Mouse (Mus musculus): ENCODE results near the gene Ryr2. TPM values are rescaled to one million over a fixed set of nuclear protein-coding genes. Genes with fewer than 3 reads are reported as not detected.
"Not testable (repeated sequence)": the region's sequence is repeated elsewhere in the genome, so short reads cannot be mapped to it uniquely, and the experiment has no call there.

Gene Ryr2
- polyA plus RNA-seq, 1 experiment from 2014 or later = 0.80 TPM

DNA sequence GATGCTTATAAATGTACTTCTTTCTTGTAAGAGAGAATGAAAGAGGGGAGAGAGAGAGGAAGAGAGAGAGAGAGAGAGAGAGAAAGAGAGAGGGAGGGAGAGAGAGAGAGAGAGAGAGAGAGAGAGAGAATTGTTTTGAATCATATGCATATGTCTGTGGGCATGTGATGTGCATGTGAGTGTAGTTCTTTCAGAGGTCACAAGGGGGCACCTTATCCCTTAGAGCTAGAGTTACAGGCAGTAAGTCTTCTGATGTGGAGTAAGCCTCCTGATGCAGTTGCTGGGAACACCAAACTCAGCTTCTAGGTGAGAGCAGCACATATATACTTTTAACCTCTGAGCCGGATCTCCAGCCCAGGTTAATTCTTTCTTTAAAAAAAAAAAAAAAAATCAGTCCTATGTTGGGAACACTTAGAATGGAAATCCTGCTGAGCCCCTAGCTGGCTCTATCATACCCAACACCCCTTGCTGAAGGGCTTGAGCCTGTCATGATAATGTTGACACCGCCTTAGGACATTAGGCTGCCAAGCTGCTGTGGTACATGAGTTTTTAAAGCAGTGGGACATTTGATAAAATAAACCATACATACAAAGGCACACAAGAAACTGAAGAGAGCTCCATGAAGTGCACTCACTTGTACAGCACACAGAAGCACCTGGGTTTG is 281.1 kb downstream of the Ryr2 start:
- DNase-seq (ENCODE audit: low spot score) = no peak
- 95% methylated on average over 2 of the region's 2 CpGs for WGBS
- Histone ChIP-seq H3K9me3 (replicated peaks; ENCODE audit: control insufficient read depth, low read length) (no peaks in the 10 kb centered on the region), H3K4me3 (ENCODE audit: low read depth, low read length) (no peak overlapping the region), H3K36me3 (replicated peaks; ENCODE audit: control insufficient read depth, insufficient read depth, low read depth, low read length) (no peaks in the 10 kb centered on the region), H3K27me3 (ENCODE audit: control insufficient read depth, insufficient read depth, low read length) (no peaks in the 10 kb centered on the region), H3K9ac (replicated peaks; ENCODE audit: low read length) (no peak overlapping the region), H3K27ac (replicated peaks; ENCODE audit: low read depth, low read length) (no peak overlapping the region), H3K4me2 (ENCODE audit: low read depth, low read length) (no peak overlapping the region), H3K4me1 (ENCODE audit: control insufficient read depth, insufficient read depth, low read length) (no peaks in the 10 kb centered on the region)
- ATAC-seq (replicated peaks; ENCODE audit: insufficient number of reproducible peaks, low FRiP score, low TSS enrichment, low read depth) = no peak

DNA sequence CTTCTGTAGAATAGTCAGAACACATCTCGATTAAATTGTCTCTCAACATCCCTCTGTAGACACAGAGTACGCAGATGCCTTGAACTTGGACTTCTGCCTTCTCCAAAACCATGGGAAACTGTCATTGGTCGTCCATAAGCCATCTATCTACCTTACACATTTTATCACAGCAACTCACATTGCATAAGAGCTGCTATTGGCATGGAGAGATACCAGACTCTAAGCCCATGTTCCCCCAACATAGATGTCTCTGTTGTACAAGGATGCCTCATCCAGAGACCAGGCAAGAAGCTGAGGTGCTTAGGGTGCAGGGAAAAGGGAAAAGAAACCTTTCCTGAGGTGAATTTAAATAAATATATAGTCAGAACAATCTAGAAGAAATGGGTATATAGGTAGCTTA is 288.0 kb downstream of the Ryr2 start:
- Histone ChIP-seq H3K36me3 (replicated peaks; ENCODE audit: control insufficient read depth, insufficient read depth, low read depth, low read length) (no peaks in the 10 kb centered on the region), H3K9me3 (replicated peaks; ENCODE audit: control insufficient read depth, low read length) (no peaks in the 10 kb centered on the region), H3K4me3 (ENCODE audit: low read depth, low read length) (no peak overlapping the region), H3K4me1 (ENCODE audit: control insufficient read depth, insufficient read depth, low read length) (no peaks in the 10 kb centered on the region), H3K9ac (replicated peaks; ENCODE audit: low read length) (no peak overlapping the region), H3K27ac (replicated peaks; ENCODE audit: low read depth, low read length) (no peak overlapping the region), H3K27me3 (ENCODE audit: control insufficient read depth, insufficient read depth, low read length) (no peaks in the 10 kb centered on the region), H3K4me2 (ENCODE audit: low read depth, low read length) (no peak overlapping the region)
- DNase-seq (ENCODE audit: low spot score) (no peak), ATAC-seq (replicated peaks; ENCODE audit: insufficient number of reproducible peaks, low FRiP score, low TSS enrichment, low read depth) (no peak)
- WGBS = 71% methylated on average over 3 of the region's 3 CpGs

- H3K9me3 ChIP-seq (replicated peaks; ENCODE audit: control insufficient read depth, low read length); H3K4me3 ChIP-seq (ENCODE audit: low read depth, low read length); DNase-seq (ENCODE audit: low spot score); H3K36me3 ChIP-seq (replicated peaks; ENCODE audit: control insufficient read depth, insufficient read depth, low read depth, low read length); H3K27me3 ChIP-seq (ENCODE audit: control insufficient read depth, insufficient read depth, low read length); H3K27ac ChIP-seq (replicated peaks; ENCODE audit: low read depth, low read length); H3K9ac ChIP-seq (replicated peaks; ENCODE audit: low read length); H3K4me2 ChIP-seq (ENCODE audit: low read depth, low read length); H3K4me1 ChIP-seq (ENCODE audit: control insufficient read depth, insufficient read depth, low read length); ATAC-seq (replicated peaks; ENCODE audit: insufficient number of reproducible peaks, low FRiP score, low TSS enrichment, low read depth): not testable (repeated sequence)
- 92% methylated on average over 1 of the region's 1 CpGs for WGBS
Measured at GRCm38 (mm10) chr13:11809365-11809764, 297.4 kb downstream of the Ryr2 start.

- Histone ChIP-seq H3K36me3 (replicated peaks; ENCODE audit: control insufficient read depth, insufficient read depth, low read depth, low read length) (no peaks in the 10 kb centered on the region), H3K4me1 (ENCODE audit: control insufficient read depth, insufficient read depth, low read length) (no peaks in the 10 kb centered on the region), H3K27me3 (ENCODE audit: control insufficient read depth, insufficient read depth, low read length) (no peaks in the 10 kb centered on the region), H3K9me3 (replicated peaks; ENCODE audit: control insufficient read depth, low read length) (no peaks in the 10 kb centered on the region), H3K27ac (replicated peaks; ENCODE audit: low read depth, low read length) (no peak overlapping the region), H3K4me2 (ENCODE audit: low read depth, low read length) (no peak overlapping the region), H3K4me3 (ENCODE audit: low read depth, low read length) (no peak overlapping the region), H3K9ac (replicated peaks; ENCODE audit: low read length) (no peak overlapping the region)
- ATAC-seq (replicated peaks; ENCODE audit: insufficient number of reproducible peaks, low FRiP score, low TSS enrichment, low read depth) (no peak), DNase-seq (ENCODE audit: low spot score) (no peak)
- WGBS = 87% methylated on average over 3 of the region's 3 CpGs
Measured at GRCm38 (mm10) chr13:11792536-11792935, 314.2 kb downstream of the Ryr2 start.

DNA sequence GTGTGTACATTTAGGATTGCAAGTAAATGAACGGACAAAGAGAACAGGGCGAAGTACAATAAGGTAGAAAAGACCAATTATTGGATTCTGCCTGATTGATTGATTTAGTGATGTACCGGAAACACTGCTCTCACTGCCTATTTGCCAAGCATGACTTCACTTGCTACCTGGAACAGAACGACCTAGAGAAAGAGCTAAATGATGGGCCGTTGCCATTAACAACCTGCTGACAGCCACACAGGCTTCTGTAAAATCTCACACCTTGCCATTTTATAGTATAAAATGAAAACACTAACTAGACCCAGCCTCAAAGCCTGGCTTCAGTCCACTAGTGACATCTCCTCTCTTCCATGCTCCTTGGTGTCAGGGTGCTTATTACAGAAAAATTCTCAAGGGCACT is 316.2 kb downstream of the Ryr2 start:
- ATAC-seq (replicated peaks; ENCODE audit: insufficient number of reproducible peaks, low FRiP score, low TSS enrichment, low read depth) (no peak), DNase-seq (ENCODE audit: low spot score) (no peak)
- no peak overlapping the region for H3K4me2 ChIP-seq (ENCODE audit: low read depth, low read length)
- no peak overlapping the region for H3K4me3 ChIP-seq (ENCODE audit: low read depth, low read length)
- H3K9me3 ChIP-seq (replicated peaks; ENCODE audit: control insufficient read depth, low read length) = no peaks in the 10 kb centered on the region
- no peaks in the 10 kb centered on the region for H3K36me3 ChIP-seq (replicated peaks; ENCODE audit: control insufficient read depth, insufficient read depth, low read depth, low read length)
- no peaks in the 10 kb centered on the region for H3K27me3 ChIP-seq (ENCODE audit: control insufficient read depth, insufficient read depth, low read length)
- 86% methylated on average over 5 of the region's 5 CpGs for WGBS
- no peaks in the 10 kb centered on the region for H3K4me1 ChIP-seq (ENCODE audit: control insufficient read depth, insufficient read depth, low read length)
- no peak overlapping the region for H3K27ac ChIP-seq (replicated peaks; ENCODE audit: low read depth, low read length)
- no peak overlapping the region for H3K9ac ChIP-seq (replicated peaks; ENCODE audit: low read length)

- Histone ChIP-seq H3K4me3 (ENCODE audit: low read depth, low read length) (no peak overlapping the region), H3K4me2 (ENCODE audit: low read depth, low read length) (no peak overlapping the region), H3K4me1 (ENCODE audit: control insufficient read depth, insufficient read depth, low read length) (no peaks in the 10 kb centered on the region), H3K9me3 (replicated peaks; ENCODE audit: control insufficient read depth, low read length) (no peaks in the 10 kb centered on the region), H3K27ac (replicated peaks; ENCODE audit: low read depth, low read length) (no peak overlapping the region), H3K36me3 (replicated peaks; ENCODE audit: control insufficient read depth, insufficient read depth, low read depth, low read length) (no peaks in the 10 kb centered on the region), H3K27me3 (ENCODE audit: control insufficient read depth, insufficient read depth, low read length) (no peaks in the 10 kb centered on the region), H3K9ac (replicated peaks; ENCODE audit: low read length) (no peak overlapping the region)
- DNase-seq (ENCODE audit: low spot score) (no peak), ATAC-seq (replicated peaks; ENCODE audit: insufficient number of reproducible peaks, low FRiP score, low TSS enrichment, low read depth) (no peak)
- WGBS = 74% methylated on average over 3 of the region's 3 CpGs
Measured at GRCm38 (mm10) chr13:11782411-11783155, 324.2 kb downstream of the Ryr2 start.

DNA sequence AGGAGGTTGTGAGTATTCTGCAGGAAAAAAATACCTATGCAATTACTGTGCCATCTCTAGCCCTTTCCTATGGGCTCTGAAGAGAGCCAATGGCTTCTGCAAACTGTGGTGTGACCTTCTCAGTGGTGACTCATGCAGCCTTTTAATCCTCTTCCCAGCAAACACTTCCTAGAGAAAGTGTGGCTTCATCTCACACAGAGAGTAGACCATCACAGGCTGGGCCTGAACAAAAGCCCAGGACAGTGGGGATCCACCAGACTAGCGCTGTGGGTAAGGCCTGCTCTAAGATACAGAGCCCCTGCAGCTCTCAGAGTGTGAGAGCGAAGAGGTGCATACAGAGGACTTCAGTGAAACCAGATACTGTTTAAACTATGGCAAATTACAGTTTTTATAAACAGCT is 325.7 kb downstream of the Ryr2 start:
- no peaks in the 10 kb centered on the region for H3K9me3 ChIP-seq (replicated peaks; ENCODE audit: control insufficient read depth, low read length)
- H3K9ac ChIP-seq (replicated peaks; ENCODE audit: low read length) = no peak overlapping the region
- H3K36me3 ChIP-seq (replicated peaks; ENCODE audit: control insufficient read depth, insufficient read depth, low read depth, low read length) = no peaks in the 10 kb centered on the region
- H3K4me1 ChIP-seq (ENCODE audit: control insufficient read depth, insufficient read depth, low read length) = no peaks in the 10 kb centered on the region
- no peaks in the 10 kb centered on the region for H3K27me3 ChIP-seq (ENCODE audit: control insufficient read depth, insufficient read depth, low read length)
- ATAC-seq (replicated peaks; ENCODE audit: insufficient number of reproducible peaks, low FRiP score, low TSS enrichment, low read depth) = no peak
- no peak overlapping the region for H3K4me3 ChIP-seq (ENCODE audit: low read depth, low read length)
- no peak overlapping the region for H3K4me2 ChIP-seq (ENCODE audit: low read depth, low read length)
- WGBS = 32% methylated on average over 2 of the region's 2 CpGs
- no peak overlapping the region for H3K27ac ChIP-seq (replicated peaks; ENCODE audit: low read depth, low read length)
- no peak for DNase-seq (ENCODE audit: low spot score)

GRCm38 (mm10) chr13:11777726-11778125 is 329.0 kb downstream of the Ryr2 start:
- ATAC-seq (replicated peaks; ENCODE audit: insufficient number of reproducible peaks, low FRiP score, low TSS enrichment, low read depth) (no peak), DNase-seq (ENCODE audit: low spot score) (no peak)
- no peaks in the 10 kb centered on the region for H3K9me3 ChIP-seq (replicated peaks; ENCODE audit: control insufficient read depth, low read length)
- H3K27ac ChIP-seq (replicated peaks; ENCODE audit: low read depth, low read length) = no peak overlapping the region
- no peaks in the 10 kb centered on the region for H3K27me3 ChIP-seq (ENCODE audit: control insufficient read depth, insufficient read depth, low read length)
- H3K4me3 ChIP-seq (ENCODE audit: low read depth, low read length) = no peak overlapping the region
- WGBS = 83% methylated on average over 6 of the region's 6 CpGs
- no peak overlapping the region for H3K9ac ChIP-seq (replicated peaks; ENCODE audit: low read length)
- H3K4me2 ChIP-seq (ENCODE audit: low read depth, low read length) = no peak overlapping the region
- H3K4me1 ChIP-seq (ENCODE audit: control insufficient read depth, insufficient read depth, low read length) = no peaks in the 10 kb centered on the region
- H3K36me3 ChIP-seq (replicated peaks; ENCODE audit: control insufficient read depth, insufficient read depth, low read depth, low read length) = no peaks in the 10 kb centered on the region
